Mouse (Mus musculus) G1E (cell line): ENCODE results near the gene Sema3e. TPM values are rescaled to one million over a fixed set of nuclear protein-coding genes. Genes with fewer than 3 reads are reported as not detected.

ENCODE experiments used
- ATAC-seq: 2 replicates; pipeline ENCODE4 v1.8.0; 2016; ENCODE audit warnings: mild to moderate bottlenecking; ENCODE audit not compliant: insufficient number of reproducible peaks, poor library complexity, low FRiP score, severe bottlenecking; ENCODE audit errors: extremely low read depth
- DNase-seq: peaks from one replicate; pipeline ENCODE4 v3.0.0; 2012; ENCODE audit warnings: low spot score
- H3K27me3 ChIP-seq: 2 replicates; pipeline ENCODE4 v1.6.1; 2012; ENCODE audit warnings: mild to moderate bottlenecking, low read length, inconsistent platforms; ENCODE audit not compliant: insufficient read depth
- H3K36me3 ChIP-seq: replicated peaks from 2 replicates; pipeline ENCODE3; 2012; ENCODE audit warnings: mild to moderate bottlenecking, inconsistent platforms
- H3K4me1 ChIP-seq: 2 replicates; pipeline ENCODE4 v1.6.1; 2012; ENCODE audit warnings: low read depth, low read length, inconsistent platforms, mixed read lengths; ENCODE audit not compliant: insufficient read depth
- H3K4me3 ChIP-seq: 2 replicates; pipeline ENCODE4 v1.5.1; 2012; ENCODE audit warnings: low read depth, mild to moderate bottlenecking, inconsistent platforms, low read length, moderate library complexity, mixed read lengths
- H3K9me3 ChIP-seq: replicated peaks from 2 replicates; pipeline ENCODE4 v1.6.1; 2012; ENCODE audit warnings: inconsistent platforms
- CTCF ChIP-seq: IDR thresholded peaks from 2 replicates; pipeline ENCODE4 v1.5.1; 2012; ENCODE audit warnings: low read depth, low read length, inconsistent platforms, mixed read lengths
- GATA1 ChIP-seq: IDR thresholded peaks from 2 replicates; pipeline ENCODE4 v1.6.1; 2012; ENCODE audit warnings: borderline replicate concordance, low read length, inconsistent platforms, mixed read lengths
- GATA2 ChIP-seq: IDR thresholded peaks from 2 replicates; pipeline ENCODE4 v1.6.1; 2012; ENCODE audit warnings: low read depth, low read length, inconsistent platforms, borderline replicate concordance
- POLR2AphosphoS5 ChIP-seq: IDR thresholded peaks from 2 replicates; pipeline ENCODE4 v1.6.1; 2012; ENCODE audit warnings: low read depth, low read length, inconsistent platforms; ENCODE audit not compliant: insufficient replicate concordance
- TAL1 ChIP-seq: conservative IDR thresholded peaks from 2 replicates; pipeline ENCODE4 v1.6.1; 2012; ENCODE audit warnings: low read depth, low read length, inconsistent platforms, mixed read lengths
- polyA plus RNA-seq: library from polyadenylated mRNA; stranded (reverse); fragments of >175 nt; gene quantifications from 2 replicates; pipeline ENCODE4 v1.2.3, GENCODE M21; 2012
- total RNA-seq, 2 experiments: library from RNA; stranded (forward) in 1 of 2; stranded (reverse) in 1 of 2; fragments of 200-1000 nt in 1 of 2; fragments of >200 nt in 1 of 2; fragmentation: Nextera tagmentation in 1 of 2; gene quantifications; 2 replicates each; pipeline ENCODE4 v1.2.3; 2014 to 2017

Gene Sema3e
- total and polyA plus RNA-seq, 3 experiments: 0.38 to 7.1 (median 2.0) TPM

GRCm38 (mm10) chr5:14059895-14060553, 34.9 kb downstream of the Sema3e start:
- Histone ChIP-seq H3K9me3 (no peaks in the 10 kb centered on the region), H3K27me3 (no peaks in the 10 kb centered on the region), H3K36me3 (no peaks in the 10 kb centered on the region), H3K4me1 (no peaks in the 10 kb centered on the region), H3K4me3 (no peak overlapping the region)
- no peak for ATAC-seq
- no peak for DNase-seq
- TF ChIP-seq GATA1: no peak

DNA sequence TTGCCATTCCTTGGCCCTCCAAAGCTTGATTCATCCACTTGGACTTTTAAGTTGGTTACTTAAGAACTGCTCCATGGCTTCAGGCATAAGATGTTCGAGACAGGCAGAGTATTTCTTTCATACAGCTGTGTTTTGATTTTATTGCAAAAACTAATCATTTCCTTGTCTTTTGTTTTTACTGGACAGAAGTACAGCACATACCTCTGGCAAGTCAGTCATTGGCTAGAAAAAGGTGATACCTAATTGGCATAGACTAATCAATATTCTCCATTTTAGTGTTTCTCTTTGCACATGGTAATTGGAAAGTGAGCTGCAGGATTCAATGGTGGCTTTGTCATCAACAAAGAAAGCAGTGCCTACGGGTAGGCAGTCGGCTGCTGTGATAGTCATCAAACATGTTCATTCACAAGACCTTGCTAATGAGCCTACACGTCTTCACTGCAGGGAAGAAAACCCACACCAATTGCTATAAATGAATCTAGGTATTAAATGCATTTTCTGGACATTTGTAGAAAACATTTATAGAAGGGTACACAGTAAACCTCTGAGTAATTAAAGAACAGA, 37.9 kb downstream of the Sema3e start:
- TF ChIP-seq CTCF: no peak
- no peak for TF ChIP-seq GATA2
- no peak for TF ChIP-seq TAL1
- no peak for TF ChIP-seq GATA1
- no peak for TF ChIP-seq POLR2AphosphoS5

GRCm38 (mm10) chr5:14073152-14073551, 48.1 kb downstream of the Sema3e start:
- no peak overlapping the region for H3K4me3 ChIP-seq
- TF ChIP-seq GATA1 (no peak), TAL1 (no peak), POLR2AphosphoS5 (no peak), CTCF (no peak), GATA2 (no peak)

More for the DNA sequence above, 37.9 kb downstream of the Sema3e start:
- Histone ChIP-seq H3K9me3 (no peaks in the 10 kb centered on the region), H3K4me1 (no peaks in the 10 kb centered on the region), H3K4me3 (no peak overlapping the region), H3K36me3 (no peaks in the 10 kb centered on the region), H3K27me3 (no peaks in the 10 kb centered on the region)
- ATAC-seq (no peak), DNase-seq (no peak)

GRCm38 (mm10) chr5:14088100-14088499, 63.0 kb downstream of the Sema3e start:
- DNase-seq: no peak
- Histone ChIP-seq H3K4me3 (no peak overlapping the region), H3K9me3 (no peaks in the 10 kb centered on the region), H3K36me3 (no peaks in the 10 kb centered on the region), H3K27me3 (no peaks in the 10 kb centered on the region), H3K4me1 (no peaks in the 10 kb centered on the region)
- ATAC-seq: no peak
- TF ChIP-seq POLR2AphosphoS5 (no peak), CTCF (no peak), GATA2 (no peak), GATA1 (no peak)

More at GRCm38 (mm10) chr5:14073152-14073551, 48.1 kb downstream of the Sema3e start:
- Histone ChIP-seq H3K27me3 (no peaks in the 10 kb centered on the region), H3K9me3 (no peaks in the 10 kb centered on the region), H3K4me1 (no peaks in the 10 kb centered on the region), H3K36me3 (no peaks in the 10 kb centered on the region)
- no peak for DNase-seq
- ATAC-seq: no peak

DNA sequence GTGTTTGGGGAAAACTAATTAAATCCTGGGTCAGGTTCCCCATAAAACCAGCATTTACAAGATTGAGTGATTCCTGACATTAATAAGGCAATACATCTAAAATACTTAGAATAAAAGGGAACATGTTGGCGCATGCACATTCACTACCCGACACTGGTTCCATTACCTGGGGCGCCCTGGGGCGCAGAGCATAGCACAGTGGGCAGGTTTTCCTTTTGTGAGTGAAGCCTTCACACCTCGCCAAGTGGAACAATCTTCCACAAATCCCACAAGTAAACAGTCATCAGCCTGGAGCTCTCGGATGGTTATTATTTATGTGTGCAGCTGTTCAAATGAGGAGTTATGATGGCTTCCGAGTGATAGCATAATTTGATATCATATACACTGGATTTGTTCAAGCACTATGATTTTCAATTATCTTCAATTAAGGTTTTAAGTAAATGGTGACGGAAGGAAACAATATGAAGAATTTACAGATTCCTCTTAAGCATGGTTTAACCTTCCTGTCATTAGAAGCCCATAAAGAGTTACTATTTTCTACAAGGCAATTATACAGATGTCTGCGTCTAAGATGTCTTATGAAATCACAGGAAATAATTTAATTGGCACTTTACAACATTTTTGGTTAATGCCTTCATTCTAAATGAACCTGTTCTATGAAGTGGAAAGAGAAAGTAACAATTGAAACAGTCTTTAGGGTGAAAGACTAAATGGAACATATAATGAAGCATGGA, 65.0 kb downstream of the Sema3e start:
- no peak overlapping the region for H3K4me3 ChIP-seq
- H3K36me3 ChIP-seq: no peaks in the 10 kb centered on the region
- no peaks in the 10 kb centered on the region for H3K27me3 ChIP-seq
- TF ChIP-seq CTCF (no peak), POLR2AphosphoS5 (no peak), GATA2 (no peak), GATA1 (no peak), TAL1 (no peak)
- no peaks in the 10 kb centered on the region for H3K4me1 ChIP-seq
- no peaks in the 10 kb centered on the region for H3K9me3 ChIP-seq
- no peak for DNase-seq
- no peak for ATAC-seq

DNA sequence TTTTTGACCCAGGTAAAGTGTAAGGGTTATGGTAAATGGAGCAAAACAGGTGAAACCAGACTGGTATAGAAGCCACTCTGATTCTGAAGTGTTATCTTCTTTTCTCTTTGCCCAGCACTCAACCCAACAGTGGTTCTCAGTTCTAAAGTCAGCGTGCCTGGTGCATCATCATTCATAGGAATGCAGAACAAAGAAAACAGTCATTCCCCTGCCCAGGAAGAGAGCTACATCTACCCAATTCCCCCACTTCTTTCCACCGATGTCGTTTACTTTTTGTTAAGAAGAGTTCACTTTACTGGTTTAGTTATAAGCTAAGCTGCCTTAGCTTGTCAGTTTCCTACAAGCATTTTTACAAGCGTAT, 65.5 kb downstream of the Sema3e start:
- no peak for ATAC-seq
- H3K4me3 ChIP-seq: no peak overlapping the region
- TF ChIP-seq TAL1: no peak
- TF ChIP-seq GATA2: no peak
- no peak for TF ChIP-seq POLR2AphosphoS5
- H3K27me3 ChIP-seq: no peaks in the 10 kb centered on the region
- no peaks in the 10 kb centered on the region for H3K4me1 ChIP-seq
- no peaks in the 10 kb centered on the region for H3K36me3 ChIP-seq
- no peaks in the 10 kb centered on the region for H3K9me3 ChIP-seq
- DNase-seq: no peak
